10 mouse cellular contexts compared by ENCODE assay signal in genomic region chr8:123807852-123808573, GRCm38 (mm10). TPM values are rescaled to one million over a fixed set of nuclear protein-coding genes. Genes with fewer than 3 reads are reported as not detected.
A peak's percentile ranks its signal among the peaks of the same experiment; 100 is the strongest.
DNase-seq lines count a peak whose midpoint lies in the region; ATAC-seq and TF ChIP-seq lines count a peak whose summit lies in the region.
"Had no signal": no experiment of that assay in that cellular context is flagged by ENCODE, and none has a peak within 500 bp of the region (broad histone marks: within the 10 kb centered on the region; RNA-seq: fewer than 3 reads in every experiment).

No protein-coding gene starts in this region.

- H3K27me3 ChIP-seq in kidney, embryonic 15.5 days, result no peaks in the 10 kb centered on the region
- H3K27me3 ChIP-seq in kidney, adult 2 months (replicated peaks; ENCODE audit: control insufficient read depth, insufficient read depth, low read length), result no peaks in the 10 kb centered on the region
- no peaks in the 10 kb centered on the region for H3K27me3 ChIP-seq in forebrain, embryonic 12.5 days
- no peaks in the 10 kb centered on the region for H3K27me3 ChIP-seq in limb, embryonic 12.5 days
- H3K27me3 ChIP-seq in midbrain, postnatal 0 days (ENCODE audit: insufficient read depth, low read length), result no peaks in the 10 kb centered on the region

- H3K4me3 ChIP-seq in kidney, embryonic 15.5 days (replicated peaks), result peak overlapping the region; percentile 91; the same call in 1 of the 2 replicates
- no peak overlapping the region for H3K4me3 ChIP-seq in kidney, adult 2 months (ENCODE audit: insufficient read depth, low read depth, low read length)
- H3K4me3 ChIP-seq in forebrain, embryonic 12.5 days (replicated peaks), result no peak overlapping the region
- H3K4me3 ChIP-seq in limb, embryonic 12.5 days (replicated peaks), result no peak overlapping the region; the same call in 1 of the 2 replicates
- no peak overlapping the region; the same call in 1 of the 2 replicates for H3K4me3 ChIP-seq in midbrain, postnatal 0 days (ENCODE audit: low read depth, low read length)

- DNase-seq in kidney, adult 2 months, result no peak
- DNase-seq in midbrain, postnatal 0 days (ENCODE audit: low spot score), result no peak
- DNase-seq in frontal cortex, postnatal 10 days (ENCODE audit: low spot score in 2 of 2), result no peak
- no peak for DNase-seq in retina, embryonic 14.5 days (ENCODE audit: low spot score)
- DNase-seq: cerebellum, postnatal 10 days; left cerebral cortex, postnatal 4 days had no signal

- no peak for ATAC-seq in kidney, embryonic 15.5 days (replicated peaks; ENCODE audit: low FRiP score)
- ATAC-seq in forebrain, embryonic 12.5 days (ENCODE audit: low FRiP score), result no peak
- no peak for ATAC-seq in limb, embryonic 12.5 days (ENCODE audit: insufficient number of reproducible peaks, insufficient read depth, low FRiP score, low TSS enrichment, low read depth)
- ATAC-seq in midbrain, postnatal 0 days (ENCODE audit: low FRiP score), result no peak
- ATAC-seq in cerebellum, adult (ENCODE audit: insufficient number of reproducible peaks, low FRiP score, low TSS enrichment), result no peak

- no peak for TF ChIP-seq POLR2A in kidney, adult 2 months (IDR thresholded peaks at IDR 0.05; ENCODE audit: low read depth, low read length)

- no peak for TF ChIP-seq CTCF in kidney, adult 2 months (conservative IDR thresholded peaks at IDR 0.05; ENCODE audit: insufficient read depth, insufficient read length, low read depth, low read length)
- no peak for TF ChIP-seq CTCF in midbrain, postnatal 0 days (IDR thresholded peaks at IDR 0.05)

- no peak overlapping the region for H3K27ac ChIP-seq in kidney, embryonic 15.5 days
- no peak overlapping the region for H3K27ac ChIP-seq in kidney, adult 2 months (ENCODE audit: insufficient read depth, low read depth, low read length)
- no peak overlapping the region for H3K27ac ChIP-seq in forebrain, embryonic 12.5 days
- H3K27ac ChIP-seq in limb, embryonic 12.5 days, result no peak overlapping the region
- H3K27ac ChIP-seq in midbrain, postnatal 0 days (ENCODE audit: low read depth, low read length), result no peak overlapping the region

- H3K4me2 ChIP-seq in kidney, embryonic 15.5 days, result peak overlapping the region; percentile 82; the same call in 1 of the 2 replicates
- H3K4me2 ChIP-seq in forebrain, embryonic 12.5 days, result peak overlapping the region; percentile 72
- H3K4me2 ChIP-seq in limb, embryonic 12.5 days, result peak overlapping the region; percentile 82; the same call in 1 of the 2 replicates
- peak overlapping the region; percentile 80 for H3K4me2 ChIP-seq in midbrain, postnatal 0 days (ENCODE audit: low read depth, low read length, poor library complexity, severe bottlenecking)

- H3K36me3 ChIP-seq in kidney, embryonic 15.5 days, result no peaks in the 10 kb centered on the region
- H3K36me3 ChIP-seq in kidney, adult 2 months (ENCODE audit: control insufficient read depth, insufficient read depth, low read length), result no peaks in the 10 kb centered on the region
- 0 out of 2 replicates have a peak, but pooled peaks cover 4% of the 10 kb centered on the region for H3K36me3 ChIP-seq in forebrain, embryonic 12.5 days (replicated peaks)
- peaks cover 12% of the 10 kb centered on the region; the same call in 1 of the 2 replicates for H3K36me3 ChIP-seq in limb, embryonic 12.5 days
- no peaks in the 10 kb centered on the region for H3K36me3 ChIP-seq in midbrain, postnatal 0 days (ENCODE audit: insufficient read depth, low read length)

- no peaks in the 10 kb centered on the region for H3K9me3 ChIP-seq in kidney, embryonic 15.5 days (replicated peaks)
- H3K9me3 ChIP-seq in forebrain, embryonic 12.5 days, result no peaks in the 10 kb centered on the region
- H3K9me3 ChIP-seq in limb, embryonic 12.5 days, result no peaks in the 10 kb centered on the region
- H3K9me3 ChIP-seq in midbrain, postnatal 0 days (ENCODE audit: low read length), result no peaks in the 10 kb centered on the region

- H3K9ac ChIP-seq in kidney, embryonic 15.5 days, result no peak overlapping the region
- no peak overlapping the region; the same call in 1 of the 2 replicates for H3K9ac ChIP-seq in forebrain, embryonic 12.5 days
- no peak overlapping the region for H3K9ac ChIP-seq in limb, embryonic 12.5 days (replicated peaks)
- no peak overlapping the region for H3K9ac ChIP-seq in midbrain, postnatal 0 days (replicated peaks; ENCODE audit: low read length, poor library complexity, severe bottlenecking)

- H3K4me1 ChIP-seq in kidney, embryonic 15.5 days, result peaks cover 34% of the 10 kb centered on the region
- peaks cover 17% of the 10 kb centered on the region for H3K4me1 ChIP-seq in kidney, adult 2 months (ENCODE audit: control insufficient read depth, insufficient read depth, low read length)
- peaks cover 26% of the 10 kb centered on the region for H3K4me1 ChIP-seq in forebrain, embryonic 12.5 days
- H3K4me1 ChIP-seq in limb, embryonic 12.5 days (replicated peaks), result peaks cover 27% of the 10 kb centered on the region
- peaks cover 10% of the 10 kb centered on the region for H3K4me1 ChIP-seq in midbrain, postnatal 0 days (ENCODE audit: insufficient read depth, low read length)

- 67% methylated on average over 6 of the region's 6 CpGs for WGBS in kidney, embryonic 15.5 days
- 66% methylated on average over 6 of the region's 6 CpGs for WGBS in kidney, adult 2 months
- 66% methylated on average over 6 of the region's 6 CpGs for WGBS in forebrain, embryonic 12.5 days
- WGBS in limb, embryonic 12.5 days, result 73% methylated on average over 6 of the region's 6 CpGs
- 71% methylated on average over 6 of the region's 6 CpGs for WGBS in midbrain, postnatal 0 days

RNA-seq across cellular contexts. Expression of gene Rab4a, which starts 2.2 kb away (rescaled TPM):
- polyA plus RNA-seq in kidney, embryonic 15.5 days (2015; fragmentation: Nextera tagmentation; extraction: Ambion mirVana), result 39.6 and 44.9 TPM in 2 replicates
- 38.8 and 42.7 TPM in 2 replicates for polyA plus RNA-seq in kidney, adult 2 months (2012; rRNA removed)
- 61.4 and 63.9 TPM in 2 replicates for polyA plus RNA-seq in forebrain, embryonic 12.5 days (2016; fragmentation: Nextera tagmentation; extraction: Ambion mirVana)
- 52.4 and 56.3 TPM in 2 replicates for polyA plus RNA-seq in limb, embryonic 12.5 days (2016; fragmentation: Nextera tagmentation; extraction: Ambion mirVana)
- 54.2 and 59.8 TPM in 2 replicates for total RNA-seq in midbrain, postnatal 0 days (2014; rRNA removed)
- 97.7 and 101 TPM in 2 replicates for polyA plus RNA-seq in midbrain, postnatal 0 days (2015; fragmentation: Nextera tagmentation; extraction: Ambion mirVana)

RNA-seq across cellular contexts. Expression of gene Ccsap, which starts 52.0 kb away (rescaled TPM):
- polyA plus RNA-seq in kidney, embryonic 15.5 days (2015; fragmentation: Nextera tagmentation; extraction: Ambion mirVana), result 3.5 TPM in 2 replicates
- 0.22 and 0.30 TPM in 2 replicates for polyA plus RNA-seq in kidney, adult 2 months (2012; rRNA removed)
- 11.7 and 12.3 TPM in 2 replicates for polyA plus RNA-seq in forebrain, embryonic 12.5 days (2016; fragmentation: Nextera tagmentation; extraction: Ambion mirVana)
- polyA plus RNA-seq in limb, embryonic 12.5 days (2016; fragmentation: Nextera tagmentation; extraction: Ambion mirVana), result 7.4 and 8.4 TPM in 2 replicates
- total RNA-seq in midbrain, postnatal 0 days (2014; rRNA removed), result 9.9 and 16.3 TPM in 2 replicates
- polyA plus RNA-seq in midbrain, postnatal 0 days (2015; fragmentation: Nextera tagmentation; extraction: Ambion mirVana), result 5.2 and 5.5 TPM in 2 replicates
